Mouse (Mus musculus) CH12.LX (cell line): ENCODE data around the gene B430306N03Rik. TPM values are rescaled to one million over a fixed set of nuclear protein-coding genes. Genes with fewer than 3 reads are reported as not detected.

Source experiments
- DNase-seq: peaks from one replicate; pipeline ENCODE4 v3.0.0-alpha.2; 2013; ENCODE audit errors: extremely low read depth
- H3K27ac ChIP-seq: 2 replicates; pipeline ENCODE4 v1.5.1; 2012; ENCODE audit warnings: low read depth, mild to moderate bottlenecking, control low read depth, moderate library complexity; ENCODE audit not compliant: insufficient read depth
- H3K27me3 ChIP-seq: replicated peaks from 2 replicates; pipeline ENCODE3; 2012; ENCODE audit warnings: inconsistent platforms
- H3K36me3 ChIP-seq, 2 experiments: replicated peaks in 1 of 2; 2 replicates each; pipeline versions ENCODE3 to v1.6.1; 2012; ENCODE audit warnings: inconsistent platforms in 1 of 2, low read length in 1 of 2, mild to moderate bottlenecking in 1 of 2, mixed read lengths in 1 of 2, moderate library complexity in 1 of 2; ENCODE audit not compliant: control insufficient read depth in 1 of 2, insufficient read depth in 1 of 2
- H3K4me1 ChIP-seq, 2 experiments: 2 replicates each; pipeline ENCODE4 v1.6.1; 2012; ENCODE audit warnings: inconsistent platforms in 1 of 2, moderate library complexity in 1 of 2; ENCODE audit not compliant: insufficient read depth in 2 of 2, control insufficient read depth in 1 of 2
- H3K4me2 ChIP-seq: 2 replicates; pipeline ENCODE4 v1.6.1; 2012; ENCODE audit warnings: low read depth, mild to moderate bottlenecking, control low read depth; ENCODE audit not compliant: poor library complexity, insufficient read depth, severe bottlenecking
- H3K4me3 ChIP-seq, 3 experiments: fragments of 150-350 bp in 1 of 3; sonication (generic) in 1 of 3; replicated peaks in 1 of 3; 2 replicates each; pipeline versions ENCODE3 to v1.5.1; 2011 to 2012; ENCODE audit warnings: low read depth in 2 of 3, low read length in 2 of 3, mild to moderate bottlenecking in 2 of 3, moderate library complexity in 2 of 3, control low read depth in 1 of 3, improper control_type of control experiment in 1 of 3, inconsistent platforms in 1 of 3, mixed read lengths in 1 of 3; ENCODE audit not compliant: poor library complexity in 1 of 3
- H3K79me2 ChIP-seq: replicated peaks from 2 replicates; pipeline ENCODE4 v1.6.1; 2012; ENCODE audit warnings: mild to moderate bottlenecking, moderate library complexity; ENCODE audit not compliant: control insufficient read depth, poor library complexity, insufficient read depth, severe bottlenecking; ENCODE audit errors: extremely low read depth
- H3K9ac ChIP-seq: 2 replicates; pipeline ENCODE4 v1.6.1; 2012; ENCODE audit warnings: low read depth, mild to moderate bottlenecking, control low read depth, moderate library complexity; ENCODE audit not compliant: insufficient read depth
- H3K9me3 ChIP-seq: replicated peaks from 2 replicates; pipeline ENCODE3; 2012; ENCODE audit warnings: low read length, inconsistent platforms, mixed read lengths
- CHD1 ChIP-seq: IDR thresholded peaks from 2 replicates; pipeline ENCODE4 v1.6.1; 2012; ENCODE audit warnings: low read depth, low read length, improper control_type of control experiment, inconsistent platforms
- CHD2 ChIP-seq: IDR thresholded peaks from 2 replicates; pipeline ENCODE4 v1.6.1; 2011; ENCODE audit warnings: low read length, improper control_type of control experiment
- CTCF ChIP-seq, 2 experiments: IDR thresholded peaks in 1 of 2; conservative IDR thresholded peaks in 1 of 2; 2 replicates each; pipeline ENCODE4 v1.5.1; 2011 to 2012; ENCODE audit warnings: low read depth in 2 of 2, low read length in 2 of 2, improper control_type of control experiment in 1 of 2, inconsistent platforms in 1 of 2, mild to moderate bottlenecking in 1 of 2, moderate library complexity in 1 of 2
- E2F4 ChIP-seq: IDR thresholded peaks from 2 replicates; pipeline ENCODE4 v1.6.1; 2011; ENCODE audit warnings: low read depth, low read length, improper control_type of control experiment; ENCODE audit not compliant: insufficient replicate concordance
- EP300 ChIP-seq: IDR thresholded peaks from 2 replicates; pipeline ENCODE4 v1.6.1; 2011; ENCODE audit warnings: low read length, improper control_type of control experiment
- ETS1 ChIP-seq: conservative IDR thresholded peaks from 2 replicates; pipeline ENCODE4 v1.6.1; 2012; ENCODE audit warnings: low read depth, mild to moderate bottlenecking, inconsistent platforms, low read length, improper control_type of control experiment, moderate library complexity
- GABPA ChIP-seq: IDR thresholded peaks from 2 replicates; pipeline ENCODE4 v1.6.1; 2012; ENCODE audit warnings: low read depth, low read length, improper control_type of control experiment, inconsistent platforms; ENCODE audit not compliant: insufficient replicate concordance
- HCFC1 ChIP-seq: IDR thresholded peaks from 2 replicates; pipeline ENCODE4 v1.6.1; 2012; ENCODE audit warnings: low read depth, mild to moderate bottlenecking, inconsistent platforms, low read length, improper control_type of control experiment
- KAT2A ChIP-seq: IDR thresholded peaks from 2 replicates; pipeline ENCODE4 v1.6.1; 2012; ENCODE audit warnings: low read length, improper control_type of control experiment, inconsistent platforms; ENCODE audit not compliant: insufficient replicate concordance
- MAX ChIP-seq: IDR thresholded peaks from 2 replicates; pipeline ENCODE4 v1.6.1; 2011; ENCODE audit warnings: low read length, improper control_type of control experiment
- MAZ ChIP-seq: IDR thresholded peaks from 2 replicates; pipeline ENCODE4 v1.6.1; 2012; ENCODE audit warnings: low read depth, mild to moderate bottlenecking, inconsistent platforms, low read length, improper control_type of control experiment, moderate library complexity
- MEF2A ChIP-seq: IDR thresholded peaks from 2 replicates; pipeline ENCODE4 v1.6.1; 2014; ENCODE audit warnings: low read depth, mild to moderate bottlenecking, inconsistent platforms, low read length, improper control_type of control experiment, borderline replicate concordance
- MXI1 ChIP-seq: IDR thresholded peaks from 2 replicates; pipeline ENCODE4 v1.6.1; 2011; ENCODE audit warnings: mild to moderate bottlenecking, low read depth, low read length, improper control_type of control experiment
- MYC ChIP-seq: IDR thresholded peaks from 2 replicates; pipeline ENCODE4 v1.6.1; 2011; ENCODE audit warnings: low read depth, mild to moderate bottlenecking, improper control_type of control experiment, low read length
- NELFE ChIP-seq: IDR thresholded peaks from 2 replicates; pipeline ENCODE4 v1.6.1; 2011; ENCODE audit warnings: low read depth, low read length, improper control_type of control experiment
- POLR2A ChIP-seq: IDR thresholded peaks from 2 replicates; pipeline ENCODE4 v1.6.1; 2011; ENCODE audit warnings: low read depth, mild to moderate bottlenecking, improper control_type of control experiment, low read length
- POLR2AphosphoS2 ChIP-seq: IDR thresholded peaks from 2 replicates; pipeline ENCODE4 v1.6.1; 2011; ENCODE audit warnings: low read depth, low read length, improper control_type of control experiment
- RAD21 ChIP-seq: IDR thresholded peaks from 2 replicates; pipeline ENCODE4 v1.6.1; 2011; ENCODE audit warnings: low read depth, mild to moderate bottlenecking, low read length, improper control_type of control experiment, moderate library complexity
- SMC3 ChIP-seq: IDR thresholded peaks from 2 replicates; pipeline ENCODE4 v1.6.1; 2011; ENCODE audit warnings: low read depth, low read length, improper control_type of control experiment
- TBP ChIP-seq: conservative IDR thresholded peaks from 2 replicates; pipeline ENCODE4 v1.6.1; 2011; ENCODE audit warnings: low read depth, low read length, improper control_type of control experiment
- TCF12 ChIP-seq: IDR thresholded peaks from 2 replicates; pipeline ENCODE4 v1.6.1; 2014; ENCODE audit warnings: low read depth, mild to moderate bottlenecking, inconsistent platforms, low read length, improper control_type of control experiment
- USF1 ChIP-seq: IDR thresholded peaks from 2 replicates; pipeline ENCODE4 v1.6.1; 2014; ENCODE audit warnings: low read depth, mild to moderate bottlenecking, inconsistent platforms, low read length, improper control_type of control experiment
- USF2 ChIP-seq: conservative IDR thresholded peaks from 2 replicates; pipeline ENCODE4 v1.6.1; 2011; ENCODE audit warnings: low read depth, low read length, improper control_type of control experiment
- ZKSCAN1 ChIP-seq: IDR thresholded peaks from 2 replicates; pipeline ENCODE4 v1.6.1; 2012; ENCODE audit warnings: low read depth, inconsistent platforms, low read length, improper control_type of control experiment, borderline replicate concordance
- dilution Hi-C: fragments of 300-500 bp; cut with MboI; formaldehyde crosslinking; loops from 2 replicates; pipeline ENCODE4 v1.14.3; 2020; ENCODE audit warnings: low sequenced_read_pairs; ENCODE audit not compliant: extremely low pct_unique_long_range_greater_than_20kb, extremely low pct_ligation_motif_present
- in situ Hi-C: fragments of 300-500 bp; cut with MboI; formaldehyde crosslinking; loops from 3 replicates; pipeline ENCODE4 v1.14.3; 2019; ENCODE audit warnings: low sequenced_read_pairs, low pct_ligation_motif_present, low pct_unique_long_range_greater_than_20kb, mixed read lengths
- polyA plus RNA-seq: library from polyadenylated mRNA; unstranded; fragments of >175 nt; gene quantifications from 2 replicates; pipeline ENCODE4 v1.2.1, GENCODE M21; 2012; ENCODE audit warnings: low read depth; ENCODE audit not compliant: insufficient read length
- total RNA-seq, 2 experiments: library from RNA; depleted of rRNA; stranded (reverse); fragments of 300-350 nt in 1 of 2; fragments of >200 nt in 1 of 2; gene quantifications; 2 replicates each; pipeline ENCODE4 v1.2.3; 2012 to 2014

The B430306N03Rik gene
- total and polyA plus RNA-seq, 3 experiments, result 0.08 to 1.0 (median 0.21) TPM

GRCm38 (mm10) chr17:48332524-48332923 lies 16.6 kb downstream of the B430306N03Rik start (continued):
- TF ChIP-seq HCFC1, result no peak
- TF ChIP-seq RAD21, result no peak
- TF ChIP-seq POLR2AphosphoS2, result no peak
- TF ChIP-seq CHD2, result no peak
- TF ChIP-seq MYC, result no peak
- TF ChIP-seq CTCF (conservative IDR thresholded peaks at IDR 0.05 in 1 of 2, IDR thresholded peaks at IDR 0.05 in 1 of 2; ENCODE audit: low read depth in 2 of 2, low read length in 2 of 2), result no peak
- TF ChIP-seq CHD1, result no peak
- TF ChIP-seq USF2, result no peak
- TF ChIP-seq TCF12, result peak; percentile 50; the same call in 1 of the 2 replicates
- TF ChIP-seq POLR2A, result no peak
- TF ChIP-seq NELFE, result no peak
- TF ChIP-seq MAZ, result no peak

- dilution Hi-C loops, result no loop called here
- TF ChIP-seq CTCF (conservative IDR thresholded peaks at IDR 0.05 in 1 of 2, IDR thresholded peaks at IDR 0.05 in 1 of 2; ENCODE audit: low read depth in 2 of 2, low read length in 2 of 2) (no peak), CHD2 (no peak), MAX (no peak), ZKSCAN1 (no peak), HCFC1 (no peak), CHD1 (no peak), SMC3 (no peak), E2F4 (no peak), USF1 (no peak), MXI1 (no peak), MAZ (no peak), KAT2A (no peak), TBP (no peak), MEF2A (no peak), EP300 (no peak), USF2 (no peak), ETS1 (no peak), GABPA (no peak)
- H3K4me3 ChIP-seq, result no peak overlapping the region
Measured at GRCm38 (mm10) chr17:48334186-48334585, 18.2 kb downstream of the B430306N03Rik start.

More at GRCm38 (mm10) chr17:48334186-48334585, 18.2 kb downstream of the B430306N03Rik start:
- DNase-seq, result no peak
- Histone ChIP-seq H3K27ac (no peak overlapping the region), H3K9ac (no peak overlapping the region), H3K4me1 (peaks cover 4 to 35% of the 10 kb centered on the region in 2 experiments; a peak in 3 of 4 replicates), H3K79me2 (no peaks in the 10 kb centered on the region), H3K4me2 (no peak overlapping the region), H3K36me3 (no peaks in the 10 kb centered on the region), H3K9me3 (peaks cover 3% of the 10 kb centered on the region), H3K27me3 (peaks cover 6% of the 10 kb centered on the region)
- in situ Hi-C loops, result loop anchor here (10.0 kb wide), 2 partner anchors 49 to 219 kb away; no protein-coding TSS in a partner anchor
